Mouse (Mus musculus) cerebellum, adult 11-12 months (tissue): ENCODE data around the gene Thsd4.

Experiments used
- DNase-seq: peaks from one replicate; pipeline ENCODE4 v3.0.0; 2022

Gene Thsd4

GRCm38 (mm10) chr9:60516379-60516778 is 5.5 kb downstream of the Thsd4 start:
- DNase-seq: no peak

- DNase-seq: no peak
Observed at GRCm38 (mm10) chr9:60513329-60513788, 8.5 kb downstream of the Thsd4 start.

GRCm38 (mm10) chr9:60510876-60511275 is 11.0 kb downstream of the Thsd4 start:
- no peak for DNase-seq

- DNase-seq: no peak
Observed at GRCm38 (mm10) chr9:60506136-60506535, 15.7 kb downstream of the Thsd4 start.

- DNase-seq: no peak
Observed at GRCm38 (mm10) chr9:60504378-60505285, 17.2 kb downstream of the Thsd4 start.

GRCm38 (mm10) chr9:60502220-60502619 is 19.6 kb downstream of the Thsd4 start:
- DNase-seq: no peak

GRCm38 (mm10) chr9:60501504-60502179 is 20.2 kb downstream of the Thsd4 start:
- DNase-seq: no peak

GRCm38 (mm10) chr9:60492275-60492974 is 29.4 kb downstream of the Thsd4 start:
- DNase-seq: no peak

GRCm38 (mm10) chr9:60491489-60492100 is 30.3 kb downstream of the Thsd4 start:
- DNase-seq: no peak

- DNase-seq: no peak
Observed at GRCm38 (mm10) chr9:60491079-60491478, 30.8 kb downstream of the Thsd4 start.

- no peak for DNase-seq
Observed at GRCm38 (mm10) chr9:60488816-60489215, 33.0 kb downstream of the Thsd4 start.

- no peak for DNase-seq
Observed at GRCm38 (mm10) chr9:60482165-60482564, 39.7 kb downstream of the Thsd4 start.

GRCm38 (mm10) chr9:60480052-60480451 is 41.8 kb downstream of the Thsd4 start:
- no peak for DNase-seq

GRCm38 (mm10) chr9:60478806-60479205 is 43.0 kb downstream of the Thsd4 start:
- DNase-seq: no peak

GRCm38 (mm10) chr9:60477991-60478750 is 43.7 kb downstream of the Thsd4 start:
- DNase-seq: no peak

- DNase-seq: no peak
Observed at GRCm38 (mm10) chr9:60460010-60460982, 61.5 kb downstream of the Thsd4 start.

GRCm38 (mm10) chr9:60458468-60458962 is 63.3 kb downstream of the Thsd4 start:
- DNase-seq: no peak

GRCm38 (mm10) chr9:60457359-60458210 is 64.3 kb downstream of the Thsd4 start:
- DNase-seq: peak; percentile 15

- peak; percentile 8 for DNase-seq
Observed at GRCm38 (mm10) chr9:60456651-60457050, 65.2 kb downstream of the Thsd4 start.
